Mouse (Mus musculus) gonadal fat pad, adult 2 months (tissue): ENCODE measurements around the gene Epha7. TPM values are rescaled to one million over a fixed set of nuclear protein-coding genes. Genes with fewer than 3 reads are reported as not detected.

ENCODE experiments used
- DNase-seq: peaks from one replicate; pipeline ENCODE4 v3.0.0-alpha.2; 2012; ENCODE audit warnings: low read depth
- polyA plus RNA-seq: library from polyadenylated mRNA; depleted of rRNA; stranded (reverse); fragments of >200 nt; gene quantifications from 2 replicates; pipeline ENCODE4 v1.2.3, GENCODE M21; 2012; rRNA removed

The Epha7 gene
- 0.05 and 0.08 TPM in 2 replicates for polyA plus RNA-seq

DNA sequence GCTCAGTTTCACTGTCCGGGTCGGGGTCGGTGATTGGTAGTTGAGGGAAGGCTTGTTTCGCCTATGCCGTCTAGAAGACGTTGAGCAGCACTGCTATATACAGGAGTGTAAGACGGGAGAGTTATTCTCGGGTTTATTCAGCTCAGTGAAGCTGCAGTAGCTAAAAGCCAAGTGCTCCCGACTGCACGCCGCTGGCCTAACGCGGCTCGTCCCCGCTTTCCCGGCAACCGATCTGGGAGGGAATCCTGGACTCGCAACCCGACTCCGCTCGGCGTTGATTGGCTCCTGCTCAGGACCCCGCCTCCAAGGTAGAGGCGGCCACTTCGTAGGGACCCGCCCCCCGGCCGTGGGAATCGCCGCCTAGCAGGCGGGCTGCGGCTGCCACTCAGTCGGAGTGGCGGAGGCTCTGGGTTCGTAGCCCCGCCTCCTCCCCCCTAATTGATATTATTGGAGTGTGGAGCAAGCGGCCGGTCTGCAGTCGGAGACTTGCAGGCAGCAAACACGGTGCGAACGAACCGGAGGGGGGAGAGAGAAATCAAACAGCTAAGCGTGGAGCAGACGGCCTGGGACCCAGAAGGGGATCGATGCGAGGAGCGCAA lies at the start of gene Epha7:
Gene Epha7, plus strand, starts transcription at position 441 of the 599 bp plus-strand sequence.
- peak; percentile 37 for DNase-seq

- DNase-seq: no peak
Measured at GRCm38 (mm10) chr4:28783961-28784360, 29.0 kb upstream of the Epha7 start.

DNA sequence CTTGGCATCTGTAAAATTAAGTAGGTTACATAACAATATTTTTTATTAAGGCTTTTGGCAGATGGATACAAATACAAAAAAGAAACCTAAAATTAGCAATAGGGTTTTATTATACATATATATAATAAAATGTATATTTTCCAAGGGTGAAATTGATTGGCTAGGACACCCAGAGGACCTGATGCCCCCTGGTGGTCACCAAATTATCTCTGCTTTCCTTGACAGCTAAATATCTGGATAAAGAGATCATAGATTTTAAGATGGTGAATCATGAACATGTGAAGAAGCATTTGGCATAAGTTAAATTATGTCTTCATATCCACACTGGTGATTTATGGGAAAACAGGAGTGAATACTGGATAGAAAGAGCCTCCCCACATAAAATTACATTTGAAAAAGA lies 4.1 kb upstream of the Epha7 start:
- no peak for DNase-seq

DNA sequence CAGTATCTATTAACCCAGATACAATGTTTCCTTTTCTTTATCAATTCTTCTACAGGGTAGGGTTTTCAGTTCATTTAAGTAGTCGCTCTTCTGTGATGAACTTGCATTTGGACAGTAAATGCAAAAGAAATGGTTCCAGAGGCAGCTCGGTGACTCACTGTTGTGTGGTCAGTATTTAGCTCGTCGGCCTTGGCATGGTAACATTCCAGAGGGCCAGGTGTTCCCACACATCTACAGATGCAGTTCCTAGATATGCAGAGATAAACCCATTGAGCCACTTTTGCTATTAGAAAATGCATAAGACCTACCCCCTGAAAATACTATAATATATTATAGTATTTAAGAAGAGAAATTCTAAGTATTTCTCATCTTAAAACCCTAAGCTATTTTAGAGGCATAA lies 3.2 kb upstream of the Epha7 start:
- no peak for DNase-seq

- no peak for DNase-seq
Measured at GRCm38 (mm10) chr4:28813551-28814475, 882 bp downstream of the Epha7 start.

GRCm38 (mm10) chr4:28814476-28814815 lies 1.5 kb downstream of the Epha7 start:
- DNase-seq: no peak

DNA sequence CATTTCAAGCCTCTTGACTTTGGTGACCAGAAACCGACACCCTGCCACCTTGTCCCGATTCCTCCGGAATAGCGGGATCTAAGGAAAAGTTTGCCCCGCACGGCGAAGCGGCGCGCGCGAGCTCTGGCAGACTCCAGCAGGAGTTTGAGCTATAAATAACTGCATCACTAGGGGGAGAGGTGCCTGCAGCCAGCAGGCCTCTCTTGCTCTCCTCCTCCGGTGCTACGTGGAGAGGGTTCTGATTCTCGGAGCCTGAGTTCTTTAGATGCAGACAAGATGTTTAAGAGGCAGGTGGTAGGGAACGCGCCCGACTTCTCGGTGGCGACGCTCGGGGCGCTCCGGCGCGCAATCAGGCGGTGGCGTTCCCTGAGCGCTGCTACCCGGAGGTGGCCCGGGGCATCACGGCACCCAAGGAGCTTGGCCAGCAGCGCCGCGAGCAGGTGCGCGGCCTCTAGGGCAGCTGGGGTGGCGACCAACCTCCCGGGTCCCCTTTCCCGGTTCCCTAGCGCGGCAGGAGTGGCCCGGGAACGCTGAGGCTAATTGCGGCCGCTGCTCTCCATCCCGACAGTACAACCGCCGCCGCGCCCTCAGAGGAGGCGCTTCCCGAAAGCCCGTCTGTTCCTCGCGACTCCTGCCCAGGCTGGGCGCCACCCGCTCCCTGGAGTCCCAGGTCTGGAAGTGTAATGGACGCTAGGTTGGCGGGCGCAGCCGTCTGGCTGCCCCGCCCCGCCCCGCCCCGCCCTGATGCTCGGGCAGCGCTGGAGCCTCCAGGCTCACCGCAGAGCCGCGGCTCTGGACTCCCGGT lies 2.1 kb downstream of the Epha7 start:
- no peak for DNase-seq

DNA sequence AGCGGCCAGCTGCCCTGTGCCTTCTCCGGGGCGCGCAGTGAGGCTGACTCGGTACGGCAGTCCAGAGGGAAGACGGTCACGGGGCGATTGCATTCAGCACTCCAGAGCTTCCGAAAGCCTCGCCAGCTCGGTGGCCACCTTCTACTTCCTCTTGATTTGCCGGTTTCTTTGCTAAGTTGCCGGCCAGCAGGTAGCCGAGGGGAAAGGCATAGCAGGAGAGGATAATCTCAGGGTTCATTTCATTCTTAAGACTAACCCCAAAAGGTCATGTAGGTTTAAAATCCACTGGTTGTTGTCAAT lies 2.6 kb downstream of the Epha7 start:
- DNase-seq: no peak

GRCm38 (mm10) chr4:28823616-28824015 lies 10.7 kb downstream of the Epha7 start:
- no peak for DNase-seq

- DNase-seq: no peak
Measured at GRCm38 (mm10) chr4:28824616-28825015, 11.7 kb downstream of the Epha7 start.

- DNase-seq: no peak
Measured at GRCm38 (mm10) chr4:28837669-28838068, 24.7 kb downstream of the Epha7 start.

DNA sequence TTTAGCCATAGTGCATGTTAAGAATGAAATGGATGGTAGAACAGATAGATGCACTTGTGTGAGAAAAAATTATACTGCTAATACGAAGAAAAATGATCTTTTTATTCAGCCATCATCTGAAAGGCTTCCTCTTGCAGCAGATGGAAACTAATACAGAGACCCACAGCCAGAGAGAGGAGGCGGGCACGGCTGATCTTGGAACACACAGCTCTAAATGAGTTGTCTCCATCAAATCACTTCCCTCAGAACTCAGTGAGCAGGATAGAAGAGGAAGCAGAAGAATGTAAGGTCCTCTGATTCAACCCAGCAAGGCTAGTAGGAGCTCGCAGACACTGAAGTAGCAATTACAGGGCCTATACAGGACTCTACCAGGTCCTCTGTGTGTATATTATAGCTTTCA lies 33.4 kb downstream of the Epha7 start:
- no peak for DNase-seq

GRCm38 (mm10) chr4:28850388-28850787 lies 37.5 kb downstream of the Epha7 start:
- no peak for DNase-seq

DNA sequence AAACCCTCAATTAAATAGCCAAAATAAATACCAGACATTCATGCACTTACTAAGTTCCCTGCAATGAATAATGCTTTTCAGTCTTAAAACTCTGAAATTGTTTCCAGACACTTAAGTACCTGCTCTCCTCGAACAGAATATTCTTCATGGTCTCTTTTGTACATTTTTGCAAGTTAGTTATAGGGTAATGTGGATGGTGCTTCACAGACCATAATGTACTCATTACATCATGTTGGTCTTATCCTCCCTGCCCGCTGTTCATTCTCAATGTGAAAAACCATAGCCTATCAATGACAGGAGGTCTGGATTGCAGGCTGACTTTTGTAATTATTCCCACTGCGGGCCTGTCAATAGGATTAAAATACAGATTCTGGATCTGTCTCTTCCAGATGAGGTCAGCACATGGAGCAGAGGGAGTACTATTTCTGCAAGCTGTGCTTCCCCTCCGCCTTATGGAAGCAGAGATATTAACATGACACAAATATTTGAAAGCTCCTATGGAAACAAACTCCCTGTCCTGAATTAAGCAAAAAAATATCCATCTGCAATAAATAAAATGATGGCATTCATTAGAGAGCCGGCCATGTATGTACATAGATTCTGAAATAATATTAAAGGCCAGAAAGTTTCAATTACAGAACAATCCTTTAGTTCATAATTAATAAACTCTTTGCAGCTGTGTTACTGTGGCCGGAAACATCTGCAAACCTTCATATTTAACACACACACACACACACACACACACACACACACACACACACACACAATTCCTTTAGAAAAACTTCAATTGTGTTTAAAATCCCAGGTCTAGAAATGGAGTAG lies 50.1 kb downstream of the Epha7 start:
- no peak for DNase-seq

GRCm38 (mm10) chr4:28866411-28866810 lies 53.5 kb downstream of the Epha7 start:
- DNase-seq: no peak

DNA sequence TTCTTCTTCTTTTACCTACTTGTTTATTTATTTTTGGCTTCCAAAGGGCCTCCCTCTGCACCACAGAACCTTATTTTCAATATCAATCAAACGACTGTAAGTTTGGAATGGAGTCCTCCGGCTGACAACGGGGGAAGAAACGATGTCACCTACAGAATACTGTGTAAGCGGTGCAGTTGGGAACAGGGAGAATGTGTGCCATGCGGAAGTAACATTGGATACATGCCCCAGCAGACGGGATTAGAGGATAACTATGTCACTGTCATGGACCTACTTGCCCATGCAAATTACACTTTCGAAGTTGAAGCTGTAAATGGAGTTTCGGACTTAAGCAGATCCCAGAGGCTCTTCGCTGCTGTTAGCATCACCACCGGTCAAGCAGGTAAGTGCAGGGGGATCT lies 58.7 kb downstream of the Epha7 start:
- no peak for DNase-seq

- no peak for DNase-seq
Measured at GRCm38 (mm10) chr4:28881271-28882044, 68.5 kb downstream of the Epha7 start.

GRCm38 (mm10) chr4:28889630-28890029 lies 76.7 kb downstream of the Epha7 start:
- DNase-seq: no peak

- no peak for DNase-seq
Measured at GRCm38 (mm10) chr4:28890102-28890501, 77.2 kb downstream of the Epha7 start.

DNA sequence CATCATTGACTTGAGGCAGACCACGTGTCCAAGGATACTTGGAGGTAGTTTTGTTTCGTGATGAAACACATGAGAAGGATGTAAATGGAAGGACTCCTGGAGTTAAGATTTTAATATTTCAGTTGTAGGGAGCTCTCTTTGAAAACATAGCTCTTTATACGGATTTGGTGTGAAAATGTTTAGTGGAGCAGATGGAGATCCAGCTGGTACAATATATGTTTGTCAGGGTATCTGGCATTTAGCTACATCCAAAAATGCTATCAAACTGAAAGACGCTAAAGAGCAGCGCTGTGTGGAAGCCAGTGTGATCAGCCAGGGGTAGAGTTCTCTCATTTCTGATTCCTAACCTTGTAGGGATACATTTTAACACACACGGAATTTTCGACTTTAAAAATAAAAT lies 82.5 kb downstream of the Epha7 start:
- no peak for DNase-seq

GRCm38 (mm10) chr4:28899373-28899772 lies 86.4 kb downstream of the Epha7 start:
- DNase-seq: no peak
